In genomic region chr5:43337212-43337611, GRCm38 (mm10) we compare ENCODE assay signal across 31 mouse cellular contexts.
"Had no signal": no experiment of that assay in that cellular context is flagged by ENCODE, and none has a peak within 500 bp of the region (broad histone marks: within the 10 kb centered on the region; RNA-seq: fewer than 3 reads in every experiment).

No protein-coding gene starts in this region.

- H3K9me3 ChIP-seq: limb, embryonic 10.5 days; limb, embryonic 12.5 days; limb, embryonic 13.5 days; limb, embryonic 15.5 days; liver, embryonic 12.5 days; liver, embryonic 13.5 days; liver, embryonic 15.5 days; lung, embryonic 15.5 days; megakaryocyte, embryonic 14.5 days; midbrain, embryonic 10.5 days; midbrain, embryonic 12.5 days; midbrain, embryonic 15.5 days; neural tube, embryonic 12.5 days had no signal

- H3K4me2 ChIP-seq: limb, embryonic 12.5 days; limb, embryonic 13.5 days; limb, embryonic 15.5 days; liver, embryonic 11.5 days; liver, embryonic 12.5 days; liver, embryonic 13.5 days; liver, embryonic 15.5 days; lung, embryonic 14.5 days; lung, embryonic 15.5 days; midbrain, embryonic 12.5 days; midbrain, embryonic 15.5 days; neural tube, embryonic 12.5 days had no signal

- DNase-seq: left cerebral cortex, postnatal 4 days; liver; liver, embryonic 13.5 days; liver, postnatal 0 days; lung, adult 18-20 months; lung, adult 2 months; lung, embryonic 14.5 days; lung, postnatal 10 days; lung, postnatal 14 days; lung, postnatal 36 days; lung, postnatal 4 days; midbrain, embryonic 14.5 days had no signal

- ATAC-seq: liver, embryonic 12.5 days; liver, postnatal 0 days; lung, postnatal 0 days; midbrain, embryonic 15.5 days; midbrain, embryonic 16.5 days had no signal

- H3K36me3 ChIP-seq: limb, embryonic 10.5 days; limb, embryonic 12.5 days; limb, embryonic 13.5 days; limb, embryonic 15.5 days; liver, embryonic 12.5 days; liver, embryonic 13.5 days; liver, embryonic 15.5 days; lung, embryonic 15.5 days; midbrain, embryonic 10.5 days; midbrain, embryonic 12.5 days; midbrain, embryonic 15.5 days; neural tube, embryonic 12.5 days had no signal

- H3K27ac ChIP-seq: left cerebral cortex, adult 2 months; limb, embryonic 10.5 days; limb, embryonic 12.5 days; limb, embryonic 13.5 days; limb, embryonic 15.5 days; liver, embryonic 12.5 days; liver, embryonic 13.5 days; liver, embryonic 14.5 days; liver, embryonic 15.5 days; lung, embryonic 15.5 days; macrophage; midbrain, embryonic 10.5 days; midbrain, embryonic 12.5 days; midbrain, embryonic 15.5 days; neural tube, embryonic 12.5 days had no signal

- H3K27me3 ChIP-seq: limb, embryonic 12.5 days; limb, embryonic 13.5 days; limb, embryonic 15.5 days; liver, embryonic 12.5 days; liver, embryonic 13.5 days; liver, embryonic 15.5 days; lung, embryonic 15.5 days; megakaryocyte, embryonic 14.5 days; midbrain, embryonic 12.5 days; midbrain, embryonic 15.5 days; neural tube, embryonic 12.5 days had no signal

- H3K4me3 ChIP-seq: left cerebral cortex, adult 2 months; limb, embryonic 10.5 days; limb, embryonic 12.5 days; limb, embryonic 13.5 days; limb, embryonic 15.5 days; liver, embryonic 12.5 days; liver, embryonic 13.5 days; liver, embryonic 15.5 days; lung, embryonic 15.5 days; megakaryocyte, embryonic 14.5 days; midbrain, embryonic 10.5 days; midbrain, embryonic 12.5 days; midbrain, embryonic 15.5 days; myocyte; neural tube, embryonic 12.5 days had no signal

- H3K9ac ChIP-seq: limb, embryonic 12.5 days; limb, embryonic 13.5 days; limb, embryonic 15.5 days; liver, embryonic 12.5 days; liver, embryonic 13.5 days; liver, embryonic 14.5 days; liver, embryonic 15.5 days; liver, postnatal 0 days; lung, embryonic 14.5 days; lung, embryonic 15.5 days; midbrain, embryonic 12.5 days; midbrain, embryonic 15.5 days; neural tube, embryonic 12.5 days had no signal

- H3K4me1 ChIP-seq: limb, embryonic 10.5 days; limb, embryonic 12.5 days; limb, embryonic 13.5 days; limb, embryonic 15.5 days; liver, embryonic 12.5 days; liver, embryonic 13.5 days; liver, embryonic 15.5 days; lung, embryonic 15.5 days; midbrain, embryonic 10.5 days; midbrain, embryonic 12.5 days; midbrain, embryonic 15.5 days; neural tube, embryonic 12.5 days had no signal
